Mouse (Mus musculus): ENCODE results near the gene Gemin6. TPM values are rescaled to one million over a fixed set of nuclear protein-coding genes. Genes with fewer than 3 reads are reported as not detected.
"Not testable (repeated sequence)": the region's sequence is repeated elsewhere in the genome, so short reads cannot be mapped to it uniquely, and the experiment has no call there.

The Gemin6 gene
- total and polyA plus RNA-seq, 2 experiments from 2014 or later = 3.3 to 17.9 TPM

DNA sequence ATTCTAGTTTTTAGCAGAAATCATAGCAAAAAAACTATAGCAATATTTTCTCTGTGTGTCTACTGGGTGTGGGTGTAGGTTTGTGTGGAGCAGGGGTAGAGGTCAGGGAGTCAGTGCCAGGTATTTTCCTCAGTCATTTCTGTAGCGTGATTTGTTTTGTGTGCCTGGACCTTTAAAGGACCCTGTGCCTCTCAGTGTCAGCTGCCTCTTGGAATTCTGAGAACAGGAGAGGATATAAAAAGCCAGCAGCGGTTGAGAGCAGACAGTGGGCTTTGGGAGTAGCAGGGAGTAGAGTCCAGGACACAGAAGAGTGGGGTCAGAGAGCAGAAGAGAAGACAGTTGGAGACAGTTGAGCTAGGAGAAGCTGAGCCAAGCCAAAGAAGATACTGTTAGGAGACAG, 4.1 kb upstream of the Gemin6 start:
- Histone ChIP-seq H3K27ac (no peak overlapping the region), H3K4me2 (ENCODE audit: low read depth, low read length) (no peak overlapping the region), H3K27me3 (ENCODE audit: insufficient read depth, low read length) (no peaks in the 10 kb centered on the region), H3K9ac (replicated peaks; ENCODE audit: low read length) (no peak overlapping the region), H3K4me3 (ENCODE audit: low read length) (no peak overlapping the region), H3K4me1 (ENCODE audit: insufficient read depth, low read length) (peaks cover 5% of the 10 kb centered on the region; the same call in 1 of the 2 replicates), H3K9me3 (ENCODE audit: low read length) (no peaks in the 10 kb centered on the region), H3K36me3 (ENCODE audit: insufficient read depth, low read length) (no peaks in the 10 kb centered on the region)
- DNase-seq (ENCODE audit: low spot score) (no peak), ATAC-seq (no peak)
- WGBS = 71% methylated on average over 2 of the region's 2 CpGs
- TF ChIP-seq CTCF (IDR thresholded peaks at IDR 0.05; ENCODE audit: low read depth) = no peak

- Histone ChIP-seq H3K4me2 (ENCODE audit: low read depth, low read length) (no peak overlapping the region), H3K27me3 (ENCODE audit: insufficient read depth, low read length) (no peaks in the 10 kb centered on the region), H3K27ac (no peak overlapping the region), H3K9me3 (ENCODE audit: low read length) (no peaks in the 10 kb centered on the region), H3K4me3 (ENCODE audit: low read length) (no peak overlapping the region), H3K9ac (replicated peaks; ENCODE audit: low read length) (no peak overlapping the region), H3K4me1 (ENCODE audit: insufficient read depth, low read length) (peaks cover 5% of the 10 kb centered on the region; the same call in 1 of the 2 replicates), H3K36me3 (ENCODE audit: insufficient read depth, low read length) (no peaks in the 10 kb centered on the region)
- ATAC-seq = no peak
- DNase-seq (ENCODE audit: low spot score) = no peak
- TF ChIP-seq CTCF (IDR thresholded peaks at IDR 0.05; ENCODE audit: low read depth) = no peak
- 75% methylated on average over 9 of the region's 9 CpGs for WGBS
These were observed 3.0 kb upstream of the Gemin6 start for GRCm38 (mm10) chr17:80221202-80221601.

GRCm38 (mm10) chr17:80221890-80222628, 2.2 kb upstream of the Gemin6 start:
- DNase-seq (ENCODE audit: low spot score) = peak; percentile 30
- Histone ChIP-seq H3K36me3 (ENCODE audit: insufficient read depth, low read length) (no peaks in the 10 kb centered on the region), H3K9me3 (ENCODE audit: low read length) (no peaks in the 10 kb centered on the region), H3K27me3 (ENCODE audit: insufficient read depth, low read length) (no peaks in the 10 kb centered on the region), H3K4me1 (ENCODE audit: insufficient read depth, low read length) (peaks cover 5% of the 10 kb centered on the region; the same call in 1 of the 2 replicates), H3K27ac (no peak overlapping the region), H3K9ac (replicated peaks; ENCODE audit: low read length) (no peak overlapping the region), H3K4me2 (ENCODE audit: low read depth, low read length) (no peak overlapping the region), H3K4me3 (ENCODE audit: low read length) (no peak overlapping the region)
- WGBS = 61% methylated on average over 3 of the region's 3 CpGs
- ATAC-seq = no peak
- peak; percentile 44 for TF ChIP-seq CTCF (IDR thresholded peaks at IDR 0.05; ENCODE audit: low read depth)

GRCm38 (mm10) chr17:80223829-80224228, 412 bp upstream of the Gemin6 start:
- Histone ChIP-seq H3K4me3 (ENCODE audit: low read length) (peak overlapping the region; percentile 57), H3K36me3 (ENCODE audit: insufficient read depth, low read length) (no peaks in the 10 kb centered on the region), H3K9me3 (ENCODE audit: low read length) (no peaks in the 10 kb centered on the region), H3K9ac (replicated peaks; ENCODE audit: low read length) (peak overlapping the region; percentile 60), H3K4me1 (ENCODE audit: insufficient read depth, low read length) (peaks cover 5% of the 10 kb centered on the region; the same call in 1 of the 2 replicates), H3K27me3 (ENCODE audit: insufficient read depth, low read length) (no peaks in the 10 kb centered on the region), H3K4me2 (ENCODE audit: low read depth, low read length) (peak overlapping the region; percentile 70), H3K27ac (peak overlapping the region; percentile 85; the same call in 1 of the 2 replicates)
- WGBS = 7% methylated on average over 9 of the region's 9 CpGs
- TF ChIP-seq CTCF (IDR thresholded peaks at IDR 0.05; ENCODE audit: low read depth) = no peak
- ATAC-seq (peak; percentile 63), DNase-seq (ENCODE audit: low spot score) (no peak)

- not testable (repeated sequence) for H3K36me3 ChIP-seq (ENCODE audit: insufficient read depth, low read length); DNase-seq (ENCODE audit: low spot score); H3K9me3 ChIP-seq (ENCODE audit: low read length); H3K4me1 ChIP-seq (ENCODE audit: insufficient read depth, low read length); H3K27me3 ChIP-seq (ENCODE audit: insufficient read depth, low read length); ATAC-seq
- WGBS = 51% methylated on average over 4 of the region's 5 CpGs
- Histone ChIP-seq H3K4me2 (ENCODE audit: low read depth, low read length) (peak overlapping the region; percentile 70), H3K4me3 (ENCODE audit: low read length) (peak overlapping the region; percentile 57), H3K9ac (replicated peaks; ENCODE audit: low read length) (0 out of 2 replicates have a peak overlapping the region, but pooled peaks have one; percentile 60), H3K27ac (peak overlapping the region; percentile 85; the same call in 1 of the 2 replicates)
These were observed 901 bp downstream of the Gemin6 start for GRCm38 (mm10) chr17:80225142-80225541.

DNA sequence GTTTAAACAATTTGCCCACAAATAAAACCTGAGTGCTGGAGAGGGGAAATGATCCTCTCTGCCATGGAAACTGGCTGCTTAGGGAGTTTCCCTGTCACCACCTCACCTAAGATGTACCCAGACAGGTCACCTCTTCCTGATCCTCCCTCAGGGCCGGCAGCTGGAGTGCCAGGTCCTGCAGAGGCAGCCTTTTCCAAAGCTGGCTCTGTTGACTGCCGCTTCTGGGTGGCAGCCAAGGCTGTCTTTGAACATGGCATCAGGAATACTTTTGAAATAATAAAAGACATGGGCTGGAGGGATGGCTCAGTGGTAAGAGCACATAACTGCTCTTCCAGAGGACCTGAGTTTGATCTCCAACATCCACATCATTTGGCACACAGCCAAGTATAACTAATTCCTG, 5.2 kb downstream of the Gemin6 start:
- Histone ChIP-seq H3K4me1 (ENCODE audit: insufficient read depth, low read length) (peaks cover 5% of the 10 kb centered on the region; the same call in 1 of the 2 replicates), H3K9me3 (ENCODE audit: low read length) (no peaks in the 10 kb centered on the region), H3K9ac (replicated peaks; ENCODE audit: low read length) (no peak overlapping the region), H3K36me3 (ENCODE audit: insufficient read depth, low read length) (no peaks in the 10 kb centered on the region), H3K4me2 (ENCODE audit: low read depth, low read length) (no peak overlapping the region), H3K27ac (0 out of 2 replicates have a peak overlapping the region, but pooled peaks have one; percentile 26), H3K4me3 (ENCODE audit: low read length) (no peak overlapping the region), H3K27me3 (ENCODE audit: insufficient read depth, low read length) (no peaks in the 10 kb centered on the region)
- peak; percentile 32 for DNase-seq (ENCODE audit: low spot score)
- WGBS = 38% methylated on average over 2 of the region's 2 CpGs
- no peak for TF ChIP-seq CTCF (IDR thresholded peaks at IDR 0.05; ENCODE audit: low read depth)
- ATAC-seq = no peak

GRCm38 (mm10) chr17:80233844-80234243, 9.6 kb downstream of the Gemin6 start:
- H3K27me3 ChIP-seq (ENCODE audit: insufficient read depth, low read length) = no peaks in the 10 kb centered on the region
- no peaks in the 10 kb centered on the region for H3K9me3 ChIP-seq (ENCODE audit: low read length)
- H3K36me3 ChIP-seq (ENCODE audit: insufficient read depth, low read length) = peaks cover 8% of the 10 kb centered on the region
- ATAC-seq (no peak), DNase-seq (ENCODE audit: low spot score) (no peak)
- no peak for TF ChIP-seq CTCF (IDR thresholded peaks at IDR 0.05; ENCODE audit: low read depth)
- H3K27ac ChIP-seq = no peak overlapping the region
- no peak overlapping the region for H3K4me3 ChIP-seq (ENCODE audit: low read length)
- 91% methylated on average over 5 of the region's 5 CpGs for WGBS
- H3K9ac ChIP-seq (replicated peaks; ENCODE audit: low read length) = no peak overlapping the region
- H3K4me1 ChIP-seq (ENCODE audit: insufficient read depth, low read length) = no peaks in the 10 kb centered on the region
- H3K4me2 ChIP-seq (ENCODE audit: low read depth, low read length) = no peak overlapping the region
